Mouse (Mus musculus) lung, postnatal 0 days (tissue): ENCODE measurements around the gene BC048562.

Source experiments
- CTCF ChIP-seq: IDR thresholded peaks from 2 replicates; pipeline ENCODE4 v1.5.1; 2016; ENCODE audit warnings: antibody characterized with exemption, mild to moderate bottlenecking
- EP300 ChIP-seq: IDR thresholded peaks from 2 replicates; pipeline ENCODE4 v1.6.1; 2016; ENCODE audit warnings: antibody characterized with exemption, mild to moderate bottlenecking, control low read depth

GRCm38 (mm10) chr9:108398324-108398723 lies 38.0 kb upstream of the BC048562 start:
- TF ChIP-seq CTCF (no peak), EP300 (no peak)
